In the genomic region with DNA sequence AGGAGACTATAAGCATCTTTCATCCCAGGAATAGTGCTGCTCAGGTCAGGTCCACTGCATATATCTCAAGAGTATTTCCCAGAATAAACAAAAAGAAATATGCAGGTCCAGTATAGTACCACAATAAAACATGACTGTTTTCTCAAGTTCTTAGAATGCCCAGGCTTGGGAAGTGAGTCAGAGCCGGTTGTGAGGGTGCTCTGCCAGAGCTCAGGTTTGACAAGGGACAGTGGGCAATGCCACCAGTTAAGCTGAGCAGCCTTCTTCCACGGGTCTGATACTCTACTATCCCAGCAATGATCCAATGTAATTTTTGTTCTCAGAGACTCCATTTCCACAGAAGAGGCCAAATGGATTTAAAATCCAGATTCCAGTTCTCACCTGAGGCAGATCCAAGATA, we compare ENCODE assay signal across 11 mouse cellular contexts. TPM values are rescaled to one million over a fixed set of nuclear protein-coding genes. Genes with fewer than 3 reads are reported as not detected.
DNase-seq lines count a peak whose midpoint lies in the region; ATAC-seq and TF ChIP-seq lines count a peak whose summit lies in the region.
"Had no signal": no experiment of that assay in that cellular context is flagged by ENCODE, and none has a peak within 500 bp of the region (broad histone marks: within the 10 kb centered on the region; RNA-seq: fewer than 3 reads in every experiment).

No protein-coding gene starts in this region.

- H3K27ac ChIP-seq in heart, embryonic 12.5 days (ENCODE audit: poor library complexity, severe bottlenecking): no peak overlapping the region
- no peak overlapping the region for H3K27ac ChIP-seq in left cerebral cortex, adult 2 months
- H3K27ac ChIP-seq in MEL (ENCODE audit: control insufficient read depth, low read depth, low read length): peak overlapping the region; percentile 25; the same call in 1 of the 2 replicates
- H3K27ac ChIP-seq: embryonic facial prominence, embryonic 12.5 days had no signal

- no peak for DNase-seq in heart, postnatal 4 days
- no peak for DNase-seq in left cerebral cortex, adult 2 months (ENCODE audit: extremely low spot score in 1 of 2, low spot score in 2 of 2)
- no peak for DNase-seq in left cerebral cortex, postnatal 10 days (ENCODE audit: extremely low spot score in 1 of 2, low spot score in 2 of 2)
- DNase-seq in MEL (ENCODE audit: low read depth, low spot score): no peak
- no peak for DNase-seq in testis, postnatal 14 days (ENCODE audit: low spot score)
- DNase-seq: cerebellum, adult 9-11 months; thymus, adult 2 months had no signal

- TF ChIP-seq POLR2A in MEL (IDR thresholded peaks at IDR 0.05; ENCODE audit: control insufficient read depth in 1 of 2, insufficient read depth in 1 of 2, low read depth in 1 of 2, low read length in 2 of 2, poor library complexity in 1 of 2) (no peak), myocyte (IDR thresholded peaks at IDR 0.05; ENCODE audit: insufficient read length, low read depth) (no peak)

- 0 out of 2 replicates have a peak overlapping the region, but pooled peaks have one; percentile 46 for H3K9ac ChIP-seq in heart, embryonic 12.5 days
- H3K9ac ChIP-seq in MEL (ENCODE audit: control insufficient read depth, low read depth, low read length, poor library complexity, severe bottlenecking): peak overlapping the region; percentile 70
- H3K9ac ChIP-seq: embryonic facial prominence, embryonic 12.5 days had no signal

- TF ChIP-seq EP300 in MEL (IDR thresholded peaks at IDR 0.05; ENCODE audit: low read depth in 1 of 2, low read length in 2 of 2): no peak

- H3ac ChIP-seq in myocyte (ENCODE audit: control insufficient read depth, insufficient read length): no peak overlapping the region

- 42% methylated on average over 2 of the region's 2 CpGs for WGBS in heart, embryonic 12.5 days

- H3K36me3 ChIP-seq in heart, embryonic 12.5 days: 0 out of 2 replicates have a peak, but pooled peaks cover 5% of the 10 kb centered on the region
- H3K36me3 ChIP-seq in MEL (ENCODE audit: control insufficient read depth in 1 of 2, insufficient read depth in 2 of 2, low read length in 2 of 2) (peaks cover 2 to 48% of the 10 kb centered on the region in 2 experiments; a peak in 3 of 4 replicates), myocyte (ENCODE audit: control insufficient read depth, insufficient read depth) (no peaks in the 10 kb centered on the region)
- H3K36me3 ChIP-seq: embryonic facial prominence, embryonic 12.5 days had no signal

- H3K4me1 ChIP-seq in heart, embryonic 12.5 days (replicated peaks): peaks cover 23% of the 10 kb centered on the region
- H3K4me1 ChIP-seq in MEL (ENCODE audit: control insufficient read depth in 1 of 2, insufficient read depth in 2 of 2, low read length in 2 of 2): peaks cover 13 to 31% of the 10 kb centered on the region in 2 experiments

- no peak for TF ChIP-seq CTCF in left cerebral cortex, adult 2 months (IDR thresholded peaks at IDR 0.05)
- TF ChIP-seq CTCF in MEL (IDR thresholded peaks at IDR 0.05 in 2 of 3, conservative IDR thresholded peaks at IDR 0.05 in 1 of 3; ENCODE audit: control insufficient read depth in 1 of 3, insufficient read depth in 1 of 3, low read depth in 2 of 3, low read length in 3 of 3, poor library complexity in 1 of 3, severe bottlenecking in 1 of 3): no peak

- no peaks in the 10 kb centered on the region for H3K9me3 ChIP-seq in heart, embryonic 12.5 days (replicated peaks)
- H3K9me3 ChIP-seq in MEL (replicated peaks; ENCODE audit: insufficient read depth, low read length): no peaks in the 10 kb centered on the region
- H3K9me3 ChIP-seq: embryonic facial prominence, embryonic 12.5 days had no signal

- peak overlapping the region; percentile 98 for H3K4me2 ChIP-seq in heart, embryonic 12.5 days
- peak overlapping the region; percentile 91 for H3K4me2 ChIP-seq in myocyte (ENCODE audit: low read depth)

- H3K79me2 ChIP-seq in MEL (ENCODE audit: control insufficient read depth, insufficient read depth, low read length, poor library complexity) (peaks cover 37% of the 10 kb centered on the region), myocyte (ENCODE audit: control insufficient read depth, insufficient read depth) (peaks cover 25% of the 10 kb centered on the region)

- TF ChIP-seq RAD21 in MEL (IDR thresholded peaks at IDR 0.05; ENCODE audit: low read depth, low read length): no peak

- intact Hi-C loops in left cerebral cortex, adult 2 months (cut with DNase I): loop anchor here (2.0 kb wide), 1 partner anchor 13 kb away; no protein-coding TSS in a partner anchor
- intact Hi-C loops in left cerebral cortex, postnatal 10 days (cut with DNase I): no loop called here

- no peaks in the 10 kb centered on the region for H3K27me3 ChIP-seq in heart, embryonic 12.5 days (replicated peaks)
- H3K27me3 ChIP-seq in MEL (ENCODE audit: control insufficient read depth in 1 of 2, insufficient read depth in 2 of 2, low read length in 2 of 2): no peaks in the 10 kb centered on the region
- no peaks in the 10 kb centered on the region for H3K27me3 ChIP-seq in myocyte (ENCODE audit: control insufficient read depth, insufficient read depth, insufficient read length)

- H3K4me3 ChIP-seq in heart, embryonic 12.5 days: peak overlapping the region; percentile 84; the same call in 1 of the 2 replicates
- peak overlapping the region; percentile 78 for H3K4me3 ChIP-seq in left cerebral cortex, adult 2 months
- H3K4me3 ChIP-seq in MEL (ENCODE audit: control insufficient read depth in 1 of 2, insufficient read depth in 1 of 2, low read depth in 2 of 2, low read length in 2 of 2): peak overlapping the region; percentile 19 to 88; a peak in 2 of 4 replicates
- H3K4me3 ChIP-seq in myocyte: peak overlapping the region; percentile 81

- no peak for ATAC-seq in heart, embryonic 12.5 days (ENCODE audit: insufficient number of reproducible peaks, low FRiP score)
- no peak for ATAC-seq in granulocyte monocyte progenitor cell, adult 5-6 weeks (replicated peaks; ENCODE audit: poor library complexity, severe bottlenecking)

TF ChIP-seq in MEL, 35 proteins besides CTCF, POLR2A, EP300 and RAD21:
- TF ChIP-seq ZMIZ1 (IDR thresholded peaks at IDR 0.05; ENCODE audit: low read depth, low read length): no peak
TF ChIP-seq in MEL: peak in this region for 0.

TF ChIP-seq in myocyte, 11 proteins besides CTCF, POLR2A, EP300 and RAD21:
- no peak for TF ChIP-seq MAX (IDR thresholded peaks at IDR 0.05; ENCODE audit: low read depth)
- TF ChIP-seq USF1 (IDR thresholded peaks at IDR 0.05; ENCODE audit: low read depth): no peak
- TF ChIP-seq SRF (IDR thresholded peaks at IDR 0.05; ENCODE audit: control insufficient read depth, insufficient read length, low read depth): no peak
- no peak for TF ChIP-seq POLR2AphosphoS2 (IDR thresholded peaks at IDR 0.05; ENCODE audit: insufficient read length, low read depth)
- TF ChIP-seq REST (IDR thresholded peaks at IDR 0.05; ENCODE audit: insufficient read depth, insufficient read length): no peak
- no peak for TF ChIP-seq TCF3 (IDR thresholded peaks at IDR 0.05; ENCODE audit: insufficient read length, low read depth)
- TF ChIP-seq CEBPB (IDR thresholded peaks at IDR 0.05; ENCODE audit: insufficient read depth, poor library complexity, severe bottlenecking): no peak
- TF ChIP-seq E2F4 (IDR thresholded peaks at IDR 0.05; ENCODE audit: insufficient read depth): no peak
- no peak for TF ChIP-seq TCF12 (IDR thresholded peaks at IDR 0.05; ENCODE audit: insufficient read depth, poor library complexity, severe bottlenecking)
- TF ChIP-seq MYOG (IDR thresholded peaks at IDR 0.05; ENCODE audit: control insufficient read depth in 1 of 3, insufficient read depth in 1 of 3, insufficient read length in 2 of 3, low read depth in 2 of 3): no peak
- no peak for TF ChIP-seq MYOD1 (IDR thresholded peaks at IDR 0.05; ENCODE audit: control insufficient read depth in 1 of 3, insufficient read length in 2 of 3, low read depth in 2 of 3)

RNA-seq across cellular contexts. Expression of gene Pfkp, which starts 2.3 kb away (rescaled TPM):
- 193 and 196 TPM in 2 replicates for polyA plus RNA-seq in heart, embryonic 12.5 days (2016; fragmentation: Nextera tagmentation; extraction: Ambion mirVana)
- total RNA-seq in heart, postnatal 4 days (2021): 100 to 1,000 TPM in 1 of 2 experiments, 10 to 100 TPM in 1; 96.3 to 107 TPM
- 100 to 1,000 TPM; 299 to 307 TPM for total RNA-seq in left cerebral cortex, adult 2 months (2021)
- 100 to 1,000 TPM; 376 to 387 TPM for total RNA-seq in left cerebral cortex, postnatal 10 days (2021)
- 53.3 and 103 TPM in 2 replicates for total RNA-seq in MEL (2012; rRNA removed)
- 100 to 1,000 TPM in 1 of 2 experiments, not detected in 1; 175 TPM for polyA plus RNA-seq in MEL (2012; ENCODE audit: insufficient read depth in 1 of 2, insufficient read length in 2 of 2, low read depth in 1 of 2, low replicate concordance in 2 of 2, missing spikeins in 1 of 2)
- polyA plus RNA-seq in myocyte (2012; fragmentation: generic; extraction: Trizol): 74.9 TPM
- total RNA-seq in granulocyte monocyte progenitor cell, adult 5-6 weeks (2014; fragmentation: Nextera tagmentation): 39.4 and 54.3 TPM in 2 replicates
- total RNA-seq in granulocyte monocyte progenitor cell, adult 5-6 weeks (2017): 101 and 108 TPM in 2 replicates
